Mouse (Mus musculus) midbrain, embryonic 12.5 days (tissue): ENCODE measurements around the gene Gm8947. TPM values are rescaled to one million over a fixed set of nuclear protein-coding genes. Genes with fewer than 3 reads are reported as not detected.

Source experiments
- ATAC-seq: fragments of 200-750 bp; cut with Nextera tagmentation; 2 replicates; pipeline ENCODE4 v1.8.0; 2017; ENCODE audit warnings: low read depth, moderate TSS enrichment, moderate library complexity; ENCODE audit not compliant: low FRiP score
- H3K27ac ChIP-seq: fragments of 300-500 bp; sonication (generic); replicated peaks from 2 replicates; pipeline ENCODE4 v1.5.1; 2016; ENCODE audit warnings: mild to moderate bottlenecking
- H3K27me3 ChIP-seq: fragments of 300-500 bp; sonication (generic); 2 replicates; pipeline ENCODE4 v1.6.1; 2016; ENCODE audit warnings: mild to moderate bottlenecking
- H3K36me3 ChIP-seq: fragments of 300-500 bp; sonication (generic); 2 replicates; pipeline ENCODE4 v1.6.1; 2016
- H3K4me1 ChIP-seq: fragments of 300-500 bp; sonication (generic); 2 replicates; pipeline ENCODE4 v1.6.1; 2016
- H3K4me2 ChIP-seq: fragments of 300-500 bp; sonication (generic); replicated peaks from 2 replicates; pipeline ENCODE4 v1.6.1; 2016; ENCODE audit warnings: mild to moderate bottlenecking, moderate library complexity
- H3K4me3 ChIP-seq: fragments of 300-500 bp; sonication (generic); 2 replicates; pipeline ENCODE4 v1.5.1; 2016; ENCODE audit warnings: mild to moderate bottlenecking
- H3K9ac ChIP-seq: fragments of 300-500 bp; sonication (generic); replicated peaks from 2 replicates; pipeline ENCODE4 v1.6.1; 2016; ENCODE audit warnings: mild to moderate bottlenecking, moderate library complexity
- H3K9me3 ChIP-seq: fragments of 300-500 bp; sonication (generic); 2 replicates; pipeline ENCODE4 v1.6.1; 2016; ENCODE audit warnings: mild to moderate bottlenecking
- WGBS: fragments of 180-500 bp; shearing (Covaris S2); methylation state at CpG from one replicate; pipeline ENCODE4 v1.1.7; 2016; 5-methylcytosine and 5-hydroxymethylcytosine counted together
- polyA plus RNA-seq: library from polyadenylated mRNA; unstranded; fragments of >200 nt; fragmentation: Nextera tagmentation; extraction: Ambion mirVana; gene quantifications from 2 replicates; pipeline ENCODE4 v1.2.1, GENCODE M21; 2016

Gene Gm8947
- polyA plus RNA-seq, 1 experiment from 2014 or later: not detected

DNA sequence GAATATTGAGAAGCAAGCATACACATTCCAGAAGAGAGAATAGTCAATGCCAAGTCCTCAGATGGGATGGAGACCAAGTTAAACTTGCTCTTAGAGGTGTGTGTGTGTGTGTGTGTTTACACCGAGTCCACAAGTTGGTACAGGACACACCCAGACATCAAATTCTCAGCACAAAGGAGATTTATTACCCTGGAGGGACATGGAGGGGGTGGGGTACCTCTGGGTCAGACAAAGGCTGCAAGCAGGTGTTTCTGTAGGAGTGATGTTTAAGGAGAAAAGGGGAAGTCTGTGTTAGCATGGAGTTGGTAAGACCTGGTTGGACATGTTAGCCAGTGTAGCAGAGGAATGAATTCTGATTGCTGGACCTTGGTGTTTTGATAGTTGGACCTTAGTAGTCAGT is 23.8 kb downstream of the Gm8947 start:
- Histone ChIP-seq H3K4me2 (no peak overlapping the region), H3K9me3 (no peaks in the 10 kb centered on the region), H3K36me3 (no peaks in the 10 kb centered on the region), H3K4me1 (no peaks in the 10 kb centered on the region), H3K27ac (no peak overlapping the region), H3K27me3 (no peaks in the 10 kb centered on the region), H3K4me3 (no peak overlapping the region), H3K9ac (no peak overlapping the region)
- no peak for ATAC-seq
- 87% methylated on average over 1 of the region's 1 CpGs for WGBS

DNA sequence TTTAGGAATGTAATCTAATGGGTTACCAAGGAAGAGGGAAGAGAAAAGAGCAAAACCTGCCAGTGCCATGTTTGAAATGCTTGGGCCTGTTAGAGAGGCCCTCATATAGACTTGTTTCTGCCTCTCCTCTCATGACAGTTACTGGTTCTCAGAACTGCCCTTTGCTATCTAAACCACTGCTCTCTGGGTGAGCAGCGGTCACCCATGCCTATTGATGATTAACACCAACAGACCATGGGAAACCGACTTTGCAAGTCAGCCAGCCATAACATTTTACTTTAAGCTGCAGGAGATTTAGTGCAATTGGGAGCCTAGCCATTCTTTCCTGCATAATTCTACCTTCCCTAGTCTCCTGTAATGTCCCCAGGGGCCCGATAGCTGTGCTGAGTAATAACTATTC is 24.2 kb downstream of the Gm8947 start:
- ATAC-seq: no peak

GRCm38 (mm10) chr1:151219045-151219444 is 26.9 kb downstream of the Gm8947 start:
- 92% methylated on average over 5 of the region's 5 CpGs for WGBS
- Histone ChIP-seq H3K4me3 (no peak overlapping the region), H3K27ac (no peak overlapping the region), H3K9me3 (no peaks in the 10 kb centered on the region), H3K36me3 (no peaks in the 10 kb centered on the region), H3K9ac (no peak overlapping the region), H3K4me1 (no peaks in the 10 kb centered on the region), H3K4me2 (no peak overlapping the region), H3K27me3 (no peaks in the 10 kb centered on the region)
- no peak for ATAC-seq

More for the DNA sequence above, 24.2 kb downstream of the Gm8947 start:
- H3K4me3 ChIP-seq: no peak overlapping the region
- no peaks in the 10 kb centered on the region for H3K36me3 ChIP-seq
- no peaks in the 10 kb centered on the region for H3K4me1 ChIP-seq
- no peak overlapping the region for H3K4me2 ChIP-seq
- H3K27ac ChIP-seq: no peak overlapping the region
- no peaks in the 10 kb centered on the region for H3K27me3 ChIP-seq
- no peak overlapping the region for H3K9ac ChIP-seq
- H3K9me3 ChIP-seq: no peaks in the 10 kb centered on the region
- WGBS: 57% methylated on average over 3 of the region's 3 CpGs

- Histone ChIP-seq H3K4me2 (no peak overlapping the region), H3K4me3 (no peak overlapping the region), H3K9me3 (no peaks in the 10 kb centered on the region), H3K27ac (no peak overlapping the region), H3K4me1 (no peaks in the 10 kb centered on the region), H3K9ac (no peak overlapping the region), H3K36me3 (no peaks in the 10 kb centered on the region), H3K27me3 (no peaks in the 10 kb centered on the region)
- WGBS: 73% methylated on average over 7 of the region's 7 CpGs
- no peak for ATAC-seq
These were observed 27.9 kb downstream of the Gm8947 start for GRCm38 (mm10) chr1:151220098-151220497.

DNA sequence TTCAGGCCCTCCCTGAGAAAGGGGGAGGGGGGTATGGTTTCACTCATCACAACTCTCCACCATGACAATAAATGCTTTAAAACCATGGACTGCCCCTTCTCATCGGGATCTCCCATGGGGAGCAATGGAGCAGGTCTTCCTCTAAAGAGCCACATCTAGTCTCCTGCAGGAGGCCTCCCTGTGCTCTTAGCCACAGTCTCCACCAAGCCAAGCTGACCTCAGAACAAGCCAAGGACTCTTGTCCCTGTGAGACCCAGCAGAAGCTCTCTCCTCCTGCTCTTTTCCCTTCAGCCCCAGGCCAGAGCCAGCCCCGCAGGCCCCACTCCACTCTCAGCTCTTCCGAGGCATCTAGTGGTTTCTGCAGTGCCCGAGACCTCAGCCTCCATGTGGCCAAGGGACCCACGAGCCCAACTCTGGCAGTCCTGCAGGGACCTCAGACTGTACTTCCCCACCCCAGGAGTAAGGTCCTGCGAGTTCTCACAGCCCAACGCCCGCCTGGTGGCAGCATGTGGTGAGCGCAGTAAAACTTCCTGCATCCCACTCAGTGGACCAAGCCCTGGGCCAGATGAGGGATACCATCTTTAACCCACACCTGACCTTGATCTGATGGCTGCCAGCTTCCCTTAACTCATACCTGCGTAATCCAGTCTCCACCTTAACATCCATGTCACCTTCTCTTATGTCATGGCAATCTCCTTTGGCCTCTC is 30.5 kb downstream of the Gm8947 start:
- no peaks in the 10 kb centered on the region for H3K27me3 ChIP-seq
- ATAC-seq: no peak
- H3K36me3 ChIP-seq: no peaks in the 10 kb centered on the region
- H3K9me3 ChIP-seq: no peaks in the 10 kb centered on the region
- no peak overlapping the region for H3K27ac ChIP-seq
- H3K9ac ChIP-seq: no peak overlapping the region
- H3K4me3 ChIP-seq: no peak overlapping the region
- no peak overlapping the region for H3K4me2 ChIP-seq
- 89% methylated on average over 10 of the region's 10 CpGs for WGBS
- no peaks in the 10 kb centered on the region for H3K4me1 ChIP-seq

GRCm38 (mm10) chr1:151223377-151223776 is 31.2 kb downstream of the Gm8947 start:
- Histone ChIP-seq H3K36me3 (no peaks in the 10 kb centered on the region), H3K9me3 (no peaks in the 10 kb centered on the region), H3K4me3 (no peak overlapping the region), H3K27me3 (no peaks in the 10 kb centered on the region), H3K4me2 (no peak overlapping the region), H3K27ac (no peak overlapping the region), H3K9ac (no peak overlapping the region), H3K4me1 (no peaks in the 10 kb centered on the region)
- no peak for ATAC-seq
- 69% methylated on average over 1 of the region's 1 CpGs for WGBS

DNA sequence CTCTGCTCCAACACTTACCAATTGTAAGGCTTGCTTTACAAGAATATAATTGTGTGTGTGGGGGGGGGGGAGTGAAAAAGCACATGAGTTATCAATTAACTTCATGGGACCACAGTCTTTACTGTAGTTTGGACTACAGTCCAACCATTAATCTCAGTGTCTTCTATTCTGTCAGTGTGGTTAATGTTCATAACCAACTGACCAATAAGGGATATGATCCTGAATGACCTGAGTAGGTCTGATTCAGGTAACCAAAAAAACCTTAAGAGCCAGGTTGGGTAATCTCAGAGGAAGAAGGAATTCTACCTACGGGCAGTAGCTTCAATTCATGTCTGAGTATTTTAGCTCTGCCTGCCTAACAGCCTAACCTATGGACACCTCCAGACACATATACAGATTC is 32.4 kb downstream of the Gm8947 start:
- H3K4me3 ChIP-seq: no peak overlapping the region
- no peak for ATAC-seq
- no peaks in the 10 kb centered on the region for H3K27me3 ChIP-seq
- WGBS: 90% methylated on average over 1 of the region's 1 CpGs
- no peaks in the 10 kb centered on the region for H3K9me3 ChIP-seq
- H3K4me1 ChIP-seq: no peaks in the 10 kb centered on the region
- H3K4me2 ChIP-seq: no peak overlapping the region
- H3K27ac ChIP-seq: no peak overlapping the region
- no peak overlapping the region for H3K9ac ChIP-seq
- no peaks in the 10 kb centered on the region for H3K36me3 ChIP-seq

DNA sequence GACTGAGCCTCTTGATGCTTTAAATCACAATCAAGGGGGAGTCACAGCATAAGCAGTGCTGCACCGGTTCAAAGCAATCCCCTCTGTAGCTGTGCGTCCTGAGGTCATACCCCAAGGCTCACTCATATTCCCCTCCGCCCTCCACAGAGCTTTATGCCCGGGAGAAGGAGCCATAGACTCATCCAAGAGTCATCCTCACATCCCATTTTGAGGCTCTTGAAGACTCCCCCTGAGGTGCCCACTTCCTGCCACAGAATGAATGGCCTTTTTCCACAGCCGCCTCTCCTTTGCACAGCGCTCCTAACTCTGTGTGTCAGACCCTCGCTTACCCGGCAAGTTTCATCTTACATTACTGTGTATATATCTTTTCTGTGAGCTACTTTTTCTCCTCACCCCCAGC is 35.3 kb downstream of the Gm8947 start:
- Histone ChIP-seq H3K9me3 (no peaks in the 10 kb centered on the region), H3K36me3 (no peaks in the 10 kb centered on the region), H3K4me2 (no peak overlapping the region), H3K4me3 (no peak overlapping the region), H3K4me1 (no peaks in the 10 kb centered on the region), H3K27me3 (no peaks in the 10 kb centered on the region), H3K9ac (no peak overlapping the region), H3K27ac (no peak overlapping the region)
- no peak for ATAC-seq
- WGBS: 83% methylated on average over 8 of the region's 8 CpGs

- H3K27ac ChIP-seq: no peak overlapping the region
- WGBS: 70% methylated on average over 1 of the region's 1 CpGs
- no peaks in the 10 kb centered on the region for H3K36me3 ChIP-seq
- no peak overlapping the region for H3K4me3 ChIP-seq
- no peaks in the 10 kb centered on the region for H3K4me1 ChIP-seq
- no peaks in the 10 kb centered on the region for H3K9me3 ChIP-seq
- H3K9ac ChIP-seq: no peak overlapping the region
- H3K4me2 ChIP-seq: no peak overlapping the region
- ATAC-seq: no peak
- H3K27me3 ChIP-seq: no peaks in the 10 kb centered on the region
These were observed 36.3 kb downstream of the Gm8947 start for GRCm38 (mm10) chr1:151228320-151228989.

GRCm38 (mm10) chr1:151232346-151232745 is 40.2 kb downstream of the Gm8947 start:
- Histone ChIP-seq H3K4me1 (peaks cover 13% of the 10 kb centered on the region), H3K27me3 (no peaks in the 10 kb centered on the region), H3K27ac (no peak overlapping the region), H3K9ac (no peak overlapping the region), H3K9me3 (no peaks in the 10 kb centered on the region), H3K4me2 (no peak overlapping the region), H3K36me3 (no peaks in the 10 kb centered on the region), H3K4me3 (no peak overlapping the region)
- 85% methylated on average over 3 of the region's 3 CpGs for WGBS
- ATAC-seq: no peak

DNA sequence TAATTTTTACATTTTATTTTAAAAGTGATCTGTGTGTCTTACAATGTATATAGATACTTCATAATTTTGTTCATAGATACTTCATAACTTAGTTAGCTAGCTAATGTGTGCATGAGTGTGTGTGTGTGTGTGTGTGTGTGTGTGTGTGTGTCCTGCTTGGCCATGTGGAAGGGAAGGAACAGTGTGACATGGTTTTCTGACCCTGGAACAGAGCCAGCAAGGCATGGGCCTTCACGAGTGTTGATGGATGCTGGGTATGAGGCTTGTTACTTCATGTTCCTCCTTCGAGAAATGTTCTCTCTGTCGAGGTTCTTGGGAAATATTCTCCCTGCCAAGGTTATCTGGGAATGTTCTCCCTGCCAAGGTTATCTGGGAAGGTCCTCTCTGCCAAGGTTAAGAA is 41.6 kb downstream of the Gm8947 start:
- no peaks in the 10 kb centered on the region for H3K9me3 ChIP-seq
- ATAC-seq: no peak
- no peaks in the 10 kb centered on the region for H3K36me3 ChIP-seq
- 93% methylated on average over 3 of the region's 3 CpGs for WGBS
- peaks cover 13% of the 10 kb centered on the region for H3K4me1 ChIP-seq
- no peak overlapping the region for H3K27ac ChIP-seq
- no peak overlapping the region for H3K4me2 ChIP-seq
- H3K4me3 ChIP-seq: no peak overlapping the region
- no peaks in the 10 kb centered on the region for H3K27me3 ChIP-seq
- H3K9ac ChIP-seq: no peak overlapping the region

DNA sequence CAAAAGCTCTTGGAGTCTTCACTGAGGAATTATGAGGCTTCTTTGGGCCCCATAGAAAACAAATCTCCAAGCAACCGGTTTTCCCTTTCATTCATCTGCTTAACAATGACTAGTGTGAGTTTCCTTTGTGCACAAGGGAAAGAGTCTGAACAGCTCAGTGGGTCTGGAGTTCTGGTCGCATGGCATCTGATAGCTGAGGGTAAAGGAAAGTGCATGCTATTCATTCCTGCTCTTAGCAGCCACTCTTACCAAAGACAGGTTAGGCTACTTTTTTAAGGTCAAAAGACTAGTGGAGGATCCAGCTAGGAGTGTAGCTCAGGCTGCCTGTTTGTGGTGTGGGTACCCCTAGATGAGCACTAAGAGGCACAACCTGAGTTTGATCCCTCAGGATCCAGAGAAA is 43.4 kb downstream of the Gm8947 start:
- Histone ChIP-seq H3K4me2 (no peak overlapping the region), H3K9ac (no peak overlapping the region), H3K4me1 (peaks cover 13% of the 10 kb centered on the region), H3K27ac (no peak overlapping the region), H3K4me3 (no peak overlapping the region), H3K9me3 (no peaks in the 10 kb centered on the region), H3K36me3 (no peaks in the 10 kb centered on the region), H3K27me3 (no peaks in the 10 kb centered on the region)
- no peak for ATAC-seq
- 7% methylated on average over 2 of the region's 2 CpGs for WGBS
